Mouse (Mus musculus) midbrain, embryonic 14.5 days (tissue): ENCODE results near the gene Tmem176a. TPM values are rescaled to one million over a fixed set of nuclear protein-coding genes. Genes with fewer than 3 reads are reported as not detected.

Experiments
- ATAC-seq: fragments of 200-750 bp; cut with Nextera tagmentation; 2 replicates; pipeline ENCODE4 v1.8.0; 2017; ENCODE audit warnings: moderate number of reproducible peaks, moderate library complexity; ENCODE audit not compliant: low FRiP score, low TSS enrichment
- DNase-seq: peaks from one replicate; pipeline ENCODE4 v3.0.0-alpha.2; 2015
- H3K27ac ChIP-seq: fragments of 300-500 bp; sonication (generic); replicated peaks from 2 replicates; pipeline ENCODE4 v1.5.1; 2014; ENCODE audit warnings: mild to moderate bottlenecking, low read depth, low read length, moderate library complexity
- H3K27me3 ChIP-seq: fragments of 300-500 bp; sonication (generic); 2 replicates; pipeline ENCODE4 v1.6.1; 2014; ENCODE audit warnings: low read length, control low read depth, mixed read lengths; ENCODE audit not compliant: control insufficient read depth, insufficient read depth
- H3K36me3 ChIP-seq: fragments of 300-500 bp; sonication (generic); 2 replicates; pipeline ENCODE4 v1.6.1; 2014; ENCODE audit warnings: low read length, control low read depth; ENCODE audit not compliant: control insufficient read depth, insufficient read depth
- H3K4me1 ChIP-seq: fragments of 300-500 bp; sonication (generic); 2 replicates; pipeline ENCODE4 v1.6.1; 2014; ENCODE audit warnings: mild to moderate bottlenecking, antibody characterized with exemption, low read length, control low read depth; ENCODE audit not compliant: control insufficient read depth, insufficient read depth
- H3K4me2 ChIP-seq: fragments of 300-500 bp; sonication (generic); 2 replicates; pipeline ENCODE4 v1.6.1; 2014; ENCODE audit warnings: mild to moderate bottlenecking, low read length, moderate library complexity
- H3K4me3 ChIP-seq: fragments of 300-500 bp; sonication (generic); replicated peaks from 2 replicates; pipeline ENCODE4 v1.5.1; 2014; ENCODE audit warnings: low read depth, low read length
- H3K9ac ChIP-seq: fragments of 300-500 bp; sonication (generic); replicated peaks from 2 replicates; pipeline ENCODE4 v1.6.1; 2014; ENCODE audit warnings: mild to moderate bottlenecking, low read length, moderate library complexity
- H3K9me3 ChIP-seq: fragments of 300-500 bp; sonication (generic); 2 replicates; pipeline ENCODE4 v1.6.1; 2016; ENCODE audit warnings: low read length, control low read depth, mixed read lengths; ENCODE audit not compliant: control insufficient read depth
- WGBS: fragments of 180-500 bp; shearing (Covaris S2); extraction: QIAGEN DNeasy Blood & Tissue Kit; methylation state at CpG from one replicate; pipeline ENCODE4 v1.1.7; 2014; 5-methylcytosine and 5-hydroxymethylcytosine counted together
- polyA plus RNA-seq: library from polyadenylated mRNA; unstranded; fragments of >200 nt; fragmentation: Nextera tagmentation; extraction: Ambion mirVana; gene quantifications from 2 replicates; pipeline ENCODE4 v1.2.1, GENCODE M21; 2014

Gene Tmem176a
- polyA plus RNA-seq, 1 experiment from 2014 or later: 17.2 TPM

- no peak for DNase-seq
- Histone ChIP-seq H3K27ac (no peak overlapping the region), H3K4me2 (no peak overlapping the region), H3K27me3 (no peaks in the 10 kb centered on the region), H3K9me3 (no peaks in the 10 kb centered on the region), H3K36me3 (peaks cover 16% of the 10 kb centered on the region), H3K4me3 (no peak overlapping the region), H3K9ac (no peak overlapping the region), H3K4me1 (peaks cover 26% of the 10 kb centered on the region)
- ATAC-seq: no peak
- 87% methylated on average over 5 of the region's 5 CpGs for whole genome bisulfite sequencing
Measured at GRCm38 (mm10) chr6:48836146-48836545, 4.6 kb upstream of the Tmem176a start.

GRCm38 (mm10) chr6:48837516-48837915 lies 3.2 kb upstream of the Tmem176a start:
- H3K27ac ChIP-seq: no peak overlapping the region
- no peak for ATAC-seq
- no peak overlapping the region for H3K4me2 ChIP-seq
- H3K9ac ChIP-seq: no peak overlapping the region
- no peak for DNase-seq
- peaks cover 37% of the 10 kb centered on the region for H3K4me1 ChIP-seq
- 82% methylated on average over 7 of the region's 7 CpGs for WGBS
- H3K4me3 ChIP-seq: no peak overlapping the region
- H3K36me3 ChIP-seq: peaks cover 16% of the 10 kb centered on the region
- H3K27me3 ChIP-seq: no peaks in the 10 kb centered on the region
- H3K9me3 ChIP-seq: no peaks in the 10 kb centered on the region

GRCm38 (mm10) chr6:48838321-48839080 lies 2.2 kb upstream of the Tmem176a start:
- Histone ChIP-seq H3K4me2 (no peak overlapping the region), H3K27ac (no peak overlapping the region), H3K9me3 (no peaks in the 10 kb centered on the region), H3K36me3 (peaks cover 14% of the 10 kb centered on the region), H3K4me1 (peaks cover 37% of the 10 kb centered on the region), H3K27me3 (no peaks in the 10 kb centered on the region), H3K9ac (no peak overlapping the region), H3K4me3 (no peak overlapping the region)
- 84% methylated on average over 6 of the region's 6 CpGs for WGBS
- ATAC-seq (no peak), DNase-seq (no peak)

- Histone ChIP-seq H3K4me1 (peaks cover 37% of the 10 kb centered on the region), H3K4me3 (peak within 1 kb of the TSS; percentile 30), H3K9me3 (no peaks in the 10 kb centered on the region), H3K36me3 (no peaks in the 10 kb centered on the region), H3K4me2 (peak within 1 kb of the TSS; percentile 57), H3K27ac (peak within 1 kb of the TSS; percentile 71), H3K9ac (peak within 1 kb of the TSS; percentile 27), H3K27me3 (no peaks in the 10 kb centered on the region)
- ATAC-seq: peak; percentile 86
- WGBS: 21% methylated on average over 6 of the region's 6 CpGs
- peak; percentile 90 for DNase-seq
Measured at GRCm38 (mm10) chr6:48840973-48841625, 380 bp downstream of the Tmem176a start, which contains the start of gene Tmem176b. Tmem176b (minus strand) TSS chr6:48841496.

- no peak overlapping the region for H3K9ac ChIP-seq
- peak overlapping the region; percentile 57; the same call in 1 of the 2 replicates for H3K4me2 ChIP-seq
- no peak overlapping the region for H3K4me3 ChIP-seq
- H3K36me3 ChIP-seq: no peaks in the 10 kb centered on the region
- no peak overlapping the region for H3K27ac ChIP-seq
- no peaks in the 10 kb centered on the region for H3K27me3 ChIP-seq
- ATAC-seq (no peak), DNase-seq (no peak)
- H3K9me3 ChIP-seq: no peaks in the 10 kb centered on the region
- 79% methylated on average over 11 of the region's 11 CpGs for WGBS
- H3K4me1 ChIP-seq: peaks cover 37% of the 10 kb centered on the region
Measured at GRCm38 (mm10) chr6:48842111-48842842, 1.6 kb downstream of the Tmem176a start.

- no peak overlapping the region for H3K9ac ChIP-seq
- 71% methylated on average over 4 of the region's 4 CpGs for WGBS
- H3K4me3 ChIP-seq: no peak overlapping the region
- peaks cover 22% of the 10 kb centered on the region for H3K4me1 ChIP-seq
- H3K9me3 ChIP-seq: no peaks in the 10 kb centered on the region
- H3K27ac ChIP-seq: no peak overlapping the region
- H3K36me3 ChIP-seq: no peaks in the 10 kb centered on the region
- H3K27me3 ChIP-seq: no peaks in the 10 kb centered on the region
- H3K4me2 ChIP-seq: no peak overlapping the region
- ATAC-seq (no peak), DNase-seq (no peak)
Measured at GRCm38 (mm10) chr6:48845086-48845485, 4.4 kb downstream of the Tmem176a start.

- no peak overlapping the region for H3K27ac ChIP-seq
- H3K9ac ChIP-seq: no peak overlapping the region; the same call in 1 of the 2 replicates
- no peaks in the 10 kb centered on the region for H3K36me3 ChIP-seq
- DNase-seq (peak; percentile 53), ATAC-seq (no peak; the same call in 1 of the 2 replicates)
- H3K4me1 ChIP-seq: 0 out of 2 replicates have a peak, but pooled peaks cover 5% of the 10 kb centered on the region
- H3K9me3 ChIP-seq: no peaks in the 10 kb centered on the region
- 2% methylated on average over 29 of the region's 29 CpGs for WGBS
- peak overlapping the region; percentile 25 for H3K4me3 ChIP-seq
- no peaks in the 10 kb centered on the region for H3K27me3 ChIP-seq
- H3K4me2 ChIP-seq: peak overlapping the region; percentile 59
Measured at GRCm38 (mm10) chr6:48851820-48852491, 11.2 kb downstream of the Tmem176a start.

GRCm38 (mm10) chr6:48854155-48854554 lies 13.4 kb downstream of the Tmem176a start:
- H3K4me1 ChIP-seq: 0 out of 2 replicates have a peak, but pooled peaks cover 5% of the 10 kb centered on the region
- H3K36me3 ChIP-seq: no peaks in the 10 kb centered on the region
- H3K9ac ChIP-seq: no peak overlapping the region
- no peaks in the 10 kb centered on the region for H3K9me3 ChIP-seq
- DNase-seq: no peak
- WGBS: 99% methylated on average over 2 of the region's 2 CpGs
- H3K4me3 ChIP-seq: no peak overlapping the region
- no peak overlapping the region for H3K4me2 ChIP-seq
- no peaks in the 10 kb centered on the region for H3K27me3 ChIP-seq
- H3K27ac ChIP-seq: no peak overlapping the region
- ATAC-seq: no peak
